Mouse (Mus musculus) spleen, postnatal 0 days (tissue): ENCODE measurements around the gene Ifna5. TPM values are rescaled to one million over a fixed set of nuclear protein-coding genes. Genes with fewer than 3 reads are reported as not detected.

Experiments used
- polyA plus RNA-seq: library from polyadenylated mRNA; unstranded; fragments of >200 nt; fragmentation: Nextera tagmentation; extraction: Ambion mirVana; gene quantifications from 2 replicates; pipeline ENCODE4 v1.2.1, GENCODE M21; 2015

The Ifna5 gene
- not detected in 2 replicates for polyA plus RNA-seq

GRCm38 (mm10) chr4:88835225-88835624 is at the start of gene Ifna5:
Ifna5 (plus strand) TSS chr4:88835525.

DNA sequence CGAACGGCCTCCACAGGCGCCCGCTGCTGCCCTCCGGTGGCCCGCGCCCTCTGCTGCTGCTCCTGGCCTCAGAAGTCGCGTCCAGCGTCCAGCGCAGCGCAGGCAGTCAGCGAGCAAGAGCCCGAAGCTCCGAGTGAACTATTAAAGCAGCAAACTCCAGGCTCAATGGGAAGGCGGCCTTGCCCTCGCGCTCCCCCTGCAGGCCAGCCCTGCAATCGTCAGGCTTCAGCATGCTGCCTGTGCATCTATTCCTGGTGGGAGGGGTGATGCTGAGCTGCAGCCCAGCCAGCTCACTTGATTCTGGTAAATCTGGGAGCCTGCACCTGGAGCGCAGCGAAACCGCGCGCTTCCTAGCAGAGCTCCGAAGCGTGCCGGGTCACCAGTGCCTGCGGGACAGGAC is 46.9 kb upstream of the Ifna5 start, which contains the start of gene Gm13277:
Gene Gm13277 (plus strand): TSS at position 231 of the 400 bp plus-strand sequence.

GRCm38 (mm10) chr4:88791250-88791649 is 44.1 kb upstream of the Ifna5 start, which contains the start of gene Gm13278:
Gm13278 (plus strand) TSS chr4:88791550.

GRCm38 (mm10) chr4:88793936-88794675 is 41.2 kb upstream of the Ifna5 start, which contains the start of gene Gm13275:
Gm13275 (plus strand) TSS chr4:88794487.

DNA sequence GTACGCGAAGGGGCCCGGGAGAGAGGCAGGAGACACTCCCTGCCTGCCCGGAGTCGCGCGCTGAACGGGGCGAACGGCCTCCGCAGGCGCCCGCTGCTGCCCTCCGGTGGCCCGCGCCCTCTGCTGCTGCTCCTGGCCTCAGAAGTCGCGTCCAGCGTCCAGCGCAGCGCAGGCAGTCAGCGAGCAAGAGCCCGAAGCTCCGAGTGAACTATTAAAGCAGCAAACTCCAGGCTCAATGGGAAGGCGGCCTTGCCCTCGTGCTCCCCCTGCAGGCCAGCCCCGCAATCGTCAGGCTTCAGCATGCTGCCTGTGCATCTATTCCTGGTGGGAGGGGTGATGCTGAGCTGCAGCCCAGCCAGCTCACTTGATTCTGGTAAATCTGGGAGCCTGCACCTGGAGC is 38.2 kb upstream of the Ifna5 start, which contains the start of gene Gm13279:
Gene Gm13279 (plus strand): TSS at position 301 of the 400 bp plus-strand sequence.

DNA sequence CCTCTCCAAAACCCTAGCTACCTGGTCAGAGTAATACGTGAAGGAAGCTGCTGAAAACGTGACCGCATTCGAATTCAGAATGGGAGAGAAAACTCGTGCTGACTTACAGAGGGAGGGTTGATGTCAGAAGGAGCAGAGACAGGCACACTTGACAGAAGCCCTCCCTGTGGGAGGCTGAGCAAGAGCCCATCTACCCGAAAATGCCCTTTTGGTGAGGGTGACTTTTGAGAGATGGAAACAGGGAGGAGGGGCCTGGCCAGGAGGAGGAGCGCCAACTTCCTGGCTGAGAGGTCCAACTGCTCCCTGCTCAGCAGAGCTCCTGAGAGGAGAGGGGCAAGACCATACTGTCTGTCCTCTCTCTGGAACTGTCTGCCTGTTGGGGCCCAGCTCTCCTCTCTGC is 36.0 kb upstream of the Ifna5 start, which contains the start of gene Gm13285:
Gene Gm13285 (plus strand): TSS at position 301 of the 400 bp plus-strand sequence.

GRCm38 (mm10) chr4:88802954-88803353 is 32.4 kb upstream of the Ifna5 start, which contains the start of gene Gm13287:
Gm13287 (plus strand) TSS chr4:88803254.

DNA sequence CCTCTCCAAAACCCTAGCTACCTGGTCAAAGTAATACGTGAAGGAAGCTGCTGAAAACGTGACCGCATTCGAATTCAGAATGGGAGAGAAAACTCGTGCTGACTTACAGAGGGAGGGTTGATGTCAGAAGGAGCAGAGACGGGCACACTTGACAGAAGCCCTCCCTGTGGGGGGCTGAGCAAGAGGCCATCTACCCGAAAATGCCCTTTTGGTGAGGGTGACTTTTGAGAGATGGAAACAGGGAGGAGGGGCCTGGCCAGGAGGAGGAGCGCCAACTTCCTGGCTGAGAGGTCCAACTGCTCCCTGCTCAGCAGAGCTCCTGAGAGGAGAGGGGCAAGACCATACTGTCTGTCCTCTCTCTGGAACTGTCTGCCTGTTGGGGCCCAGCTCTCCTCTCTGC is 30.1 kb upstream of the Ifna5 start, which contains the start of gene Gm13288:
Gene Gm13288 (plus strand): TSS at position 301 of the 400 bp plus-strand sequence.

GRCm38 (mm10) chr4:88815928-88816327 is 19.4 kb upstream of the Ifna5 start, which contains the start of gene Ifna7:
Ifna7 (plus strand) TSS chr4:88816228.

GRCm38 (mm10) chr4:88819659-88820058 is 15.7 kb upstream of the Ifna5 start, which contains the start of gene Ifna11:
Ifna11 (plus strand) TSS chr4:88819959.

GRCm38 (mm10) chr4:88827116-88827515 is 8.2 kb upstream of the Ifna5 start, which contains the start of gene Ifna6:
Ifna6 (plus strand) TSS chr4:88827416.

DNA sequence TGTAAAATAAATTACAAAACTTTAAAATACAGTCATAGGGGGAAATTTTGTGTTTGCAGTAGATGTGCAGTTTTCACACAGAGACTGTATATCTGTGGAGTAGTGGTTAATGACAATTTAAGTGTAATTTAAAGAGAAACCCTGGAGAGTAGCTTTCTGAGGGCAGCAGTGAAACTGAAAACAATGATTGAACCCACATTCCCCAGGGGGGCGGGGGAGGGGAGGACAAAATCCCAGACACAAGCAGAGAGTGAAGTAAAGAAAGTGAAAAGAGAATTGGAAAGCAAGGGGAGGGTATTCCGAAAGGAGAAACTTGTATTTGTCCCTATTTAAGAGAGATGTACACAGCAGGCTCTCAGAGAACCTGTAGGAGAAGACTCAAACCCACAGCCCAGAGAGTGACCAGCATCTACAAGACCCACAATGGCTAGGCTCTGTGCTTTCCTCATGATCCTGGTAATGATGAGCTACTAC is 6.2 kb downstream of the Ifna5 start, which contains the start of gene Ifna4:
Gene Ifna4 (plus strand): TSS at position 424 of the 474 bp plus-strand sequence.

DNA sequence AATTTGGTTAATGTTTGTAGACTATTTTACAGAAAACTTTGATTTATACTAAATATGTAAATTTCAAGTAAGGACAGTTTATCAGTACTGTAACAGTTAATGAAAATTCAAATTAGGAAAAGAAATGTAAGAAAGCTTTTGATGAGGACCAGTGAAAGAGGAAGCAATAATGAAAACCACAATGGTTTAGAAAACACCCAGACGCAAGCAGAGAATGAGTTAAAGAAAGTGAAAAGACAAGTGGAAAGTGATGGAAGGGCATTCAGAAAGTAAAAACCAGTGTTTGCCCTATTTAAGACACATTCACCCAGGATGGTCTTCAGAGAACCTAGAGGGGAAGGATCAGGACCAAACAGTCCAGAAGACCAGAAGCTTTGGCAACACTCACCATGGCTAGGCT is 14.4 kb downstream of the Ifna5 start, which contains the start of gene Ifna1:
Gene Ifna1 (plus strand): TSS at position 390 of the 400 bp plus-strand sequence.

DNA sequence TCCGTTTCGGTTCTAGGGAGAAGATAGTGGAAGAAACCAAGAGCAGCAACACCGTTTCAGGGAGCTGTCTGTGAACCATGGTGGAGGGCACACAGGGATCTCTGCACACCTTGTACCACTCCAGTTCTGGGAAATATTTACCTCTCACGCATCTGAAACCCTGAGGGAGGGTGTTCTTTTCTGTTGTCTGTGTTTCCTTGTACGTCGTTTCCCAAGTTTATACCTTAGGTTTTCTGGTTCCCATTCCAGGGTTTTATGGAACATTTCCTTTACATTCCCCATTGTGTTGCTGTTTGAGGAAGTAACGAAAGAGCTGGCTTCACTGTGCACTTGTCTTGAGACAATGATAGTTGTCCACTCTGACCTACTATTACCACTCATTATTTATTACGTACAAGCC is 44.8 kb downstream of the Ifna5 start, which contains the start of gene Ifne:
Gene Ifne (minus strand): TSS at position 101 of the 400 bp plus-strand sequence.

Other genes with a start within 250 kb of the Ifna5 start
- gene Ifna9, start 243.1 kb upstream of the Ifna5 start, polyA plus RNA-seq, result not detected in 2 replicates
- gene Ifna12, start 232.1 kb upstream of the Ifna5 start, polyA plus RNA-seq, result not detected in 2 replicates
- not detected in 2 replicates for gene C87499, start 201.1 kb upstream of the Ifna5 start, polyA plus RNA-seq
- not detected in 2 replicates for gene Ifna13, start 191.1 kb upstream of the Ifna5 start, polyA plus RNA-seq
- not detected in 2 replicates for gene Ifna16, start 158.6 kb upstream of the Ifna5 start, polyA plus RNA-seq
- not detected in 2 replicates for gene Ifna2, start 151.6 kb upstream of the Ifna5 start, polyA plus RNA-seq
- gene Ifnab, start 144.2 kb upstream of the Ifna5 start, polyA plus RNA-seq, result not detected in 2 replicates
- 0.17 and 0.38 TPM in 2 replicates for gene Gm26566, start 113.7 kb upstream of the Ifna5 start, polyA plus RNA-seq
- gene Klhl9, start 113.1 kb upstream of the Ifna5 start, polyA plus RNA-seq, result 23.7 and 28.8 TPM in 2 replicates
- gene Gm13271, start 80.7 kb upstream of the Ifna5 start, polyA plus RNA-seq, result not detected in 2 replicates
- gene Gm13283, start 75.4 kb upstream of the Ifna5 start, polyA plus RNA-seq, result 0.17 and 0.19 TPM in 2 replicates
- not detected in 2 replicates for gene Gm13290, start 61.7 kb upstream of the Ifna5 start, polyA plus RNA-seq
- not detected in 2 replicates for gene Gm13289, start 58.6 kb upstream of the Ifna5 start, polyA plus RNA-seq
- not detected in 2 replicates for gene Gm13272, start 55.7 kb upstream of the Ifna5 start, polyA plus RNA-seq
- 0.33 TPM in 1 of 2 replicates, not detected in the other for gene Ifnz, start 53.4 kb upstream of the Ifna5 start, polyA plus RNA-seq
- not detected in 2 replicates for gene Gm13276, start 49.8 kb upstream of the Ifna5 start, polyA plus RNA-seq
- not detected in 2 replicates for gene Gm13277, start 46.9 kb upstream of the Ifna5 start, polyA plus RNA-seq
- not detected in 2 replicates for gene Gm13278, start 44.0 kb upstream of the Ifna5 start, polyA plus RNA-seq
- not detected in 2 replicates for gene Gm13275, start 41.0 kb upstream of the Ifna5 start, polyA plus RNA-seq
- not detected in 2 replicates for gene Gm13279, start 38.1 kb upstream of the Ifna5 start, polyA plus RNA-seq
- 0.79 TPM in 1 of 2 replicates, not detected in the other for gene Gm13285, start 35.9 kb upstream of the Ifna5 start, polyA plus RNA-seq
- gene Gm13287, start 32.3 kb upstream of the Ifna5 start, polyA plus RNA-seq, result not detected in 2 replicates
- gene Gm13288, start 30.0 kb upstream of the Ifna5 start, polyA plus RNA-seq, result not detected in 2 replicates
- not detected in 2 replicates for gene Ifna7, start 19.3 kb upstream of the Ifna5 start, polyA plus RNA-seq
- gene Ifna11, start 15.6 kb upstream of the Ifna5 start, polyA plus RNA-seq, result not detected in 2 replicates
- gene Ifna6, start 8.1 kb upstream of the Ifna5 start, polyA plus RNA-seq, result not detected in 2 replicates
- not detected in 2 replicates for gene Ifna4, start 6.3 kb downstream of the Ifna5 start, polyA plus RNA-seq
- not detected in 2 replicates for gene Ifna1, start 14.6 kb downstream of the Ifna5 start, polyA plus RNA-seq
- not detected in 2 replicates for gene Ifne, start 44.7 kb downstream of the Ifna5 start, polyA plus RNA-seq